Mouse (Mus musculus) MN1 (cell line): ENCODE results near the gene Gm20716.
A peak's percentile ranks its signal among the peaks of the same experiment; 100 is the strongest.

Source experiments
- DNase-seq: peaks from one replicate; pipeline ENCODE4 v3.0.0-alpha.2; 2016; ENCODE audit warnings: low spot score

Gm20716 gene

DNA sequence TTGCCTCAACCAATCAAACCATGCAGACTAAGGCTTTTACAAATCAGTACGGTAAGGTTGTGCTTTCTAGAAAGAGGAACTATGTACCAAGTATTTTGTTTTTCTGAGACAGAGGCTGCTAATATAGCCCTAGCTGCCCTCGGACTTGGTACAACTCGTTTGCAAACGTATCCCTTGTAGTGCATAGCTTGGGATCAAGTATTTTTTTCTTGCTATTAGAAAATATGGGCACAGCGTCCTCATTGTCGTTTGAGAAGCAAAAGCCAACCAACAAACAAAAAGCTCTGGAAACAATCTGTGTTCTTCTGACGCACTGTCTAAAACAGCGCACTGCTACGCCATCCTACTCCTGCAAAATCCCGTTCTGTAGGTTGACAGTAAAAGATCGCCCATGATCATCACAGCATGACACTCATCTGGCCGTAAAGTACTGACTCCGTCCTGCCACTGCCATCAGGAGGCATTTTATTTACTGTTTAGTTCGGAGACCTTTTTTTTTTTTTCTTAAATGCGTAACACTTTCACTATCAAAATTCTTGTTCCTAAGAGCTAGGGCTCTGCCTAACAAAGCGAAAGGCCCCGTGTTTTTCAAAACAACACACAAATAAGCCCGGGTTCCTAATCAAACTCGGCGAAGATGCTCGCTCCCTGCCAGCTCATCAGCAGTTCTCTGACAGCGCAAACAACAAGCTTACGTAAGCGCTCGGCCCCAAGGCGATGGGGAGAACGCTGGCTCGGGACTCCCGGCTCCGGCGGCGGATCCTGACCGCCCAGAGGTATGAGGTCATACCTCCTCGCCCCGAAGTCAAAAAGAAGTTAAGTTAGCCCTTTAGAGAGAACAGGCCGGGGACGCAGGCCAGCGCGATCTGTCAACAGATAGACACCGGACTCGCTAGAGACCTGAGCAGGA, 793 bp downstream of the Gm20716 start:
- DNase-seq, result peak; percentile 77

DNA sequence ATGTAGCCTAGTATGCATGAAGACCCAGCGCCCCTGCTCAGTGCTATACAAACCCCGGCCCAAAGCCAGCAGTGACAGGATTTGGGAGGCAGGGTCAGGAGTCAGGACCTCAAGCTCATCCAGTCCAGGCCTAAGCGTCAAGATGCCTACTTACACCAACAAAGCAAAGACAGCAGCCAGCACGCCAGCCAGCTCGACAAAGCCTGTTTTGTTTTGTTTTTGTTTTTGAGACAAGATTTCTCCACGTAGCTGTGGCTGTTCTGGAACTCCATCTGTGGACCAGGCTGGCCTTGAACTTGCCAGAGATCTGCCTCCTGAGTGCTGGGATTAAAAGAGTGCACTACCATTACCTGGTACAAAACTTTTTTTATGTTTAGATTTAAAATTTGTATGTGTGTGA, 6.8 kb downstream of the Gm20716 start:
- DNase-seq, result no peak

DNA sequence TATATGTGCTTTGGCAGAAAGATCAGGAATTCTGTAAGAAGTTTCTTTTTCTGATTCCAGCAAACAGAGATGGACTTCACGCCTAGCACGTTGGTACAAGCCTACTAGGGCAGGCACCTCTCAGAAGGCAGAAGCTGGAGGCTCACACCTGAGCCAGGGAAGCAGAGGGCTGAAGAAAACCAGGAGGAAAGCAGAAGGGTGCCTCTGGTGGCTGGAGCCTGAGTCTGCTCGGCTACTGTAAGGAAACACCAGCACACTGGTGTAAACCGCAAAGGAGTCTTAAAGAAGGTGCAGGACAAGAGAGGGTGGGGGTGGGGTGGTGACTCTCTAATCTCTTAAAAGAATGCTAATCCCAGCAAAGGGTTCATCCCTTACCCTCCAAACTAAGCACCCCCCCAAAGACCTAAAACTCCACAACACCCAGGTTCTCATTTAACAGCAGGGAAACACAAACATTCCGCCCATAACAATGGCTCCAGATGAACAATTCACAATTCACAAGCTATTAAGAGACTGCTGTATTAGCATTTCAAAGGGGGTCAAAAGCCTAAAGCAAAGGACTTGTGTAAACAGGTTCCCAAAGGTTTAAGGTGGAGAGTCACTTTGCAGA, 16.3 kb downstream of the Gm20716 start:
- no peak for DNase-seq

DNA sequence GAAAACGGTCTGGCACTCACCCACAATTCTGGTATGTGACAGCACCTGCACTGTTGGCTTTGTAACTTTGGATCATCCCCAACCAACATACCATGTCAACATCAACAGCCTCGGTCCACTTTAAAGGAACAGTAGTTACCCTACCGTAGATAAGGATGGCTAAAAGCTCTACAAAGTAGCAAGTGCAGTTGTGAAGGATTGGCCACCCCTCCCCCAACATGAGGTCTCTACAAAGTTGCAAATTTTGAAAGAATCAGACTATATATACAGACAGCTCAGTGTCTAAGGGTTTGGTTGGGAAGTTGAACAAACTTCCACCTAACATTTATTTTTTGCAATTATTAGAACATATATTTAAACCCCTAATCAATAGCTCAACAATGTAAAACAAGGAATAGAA, 22.3 kb downstream of the Gm20716 start:
- DNase-seq, result no peak

DNA sequence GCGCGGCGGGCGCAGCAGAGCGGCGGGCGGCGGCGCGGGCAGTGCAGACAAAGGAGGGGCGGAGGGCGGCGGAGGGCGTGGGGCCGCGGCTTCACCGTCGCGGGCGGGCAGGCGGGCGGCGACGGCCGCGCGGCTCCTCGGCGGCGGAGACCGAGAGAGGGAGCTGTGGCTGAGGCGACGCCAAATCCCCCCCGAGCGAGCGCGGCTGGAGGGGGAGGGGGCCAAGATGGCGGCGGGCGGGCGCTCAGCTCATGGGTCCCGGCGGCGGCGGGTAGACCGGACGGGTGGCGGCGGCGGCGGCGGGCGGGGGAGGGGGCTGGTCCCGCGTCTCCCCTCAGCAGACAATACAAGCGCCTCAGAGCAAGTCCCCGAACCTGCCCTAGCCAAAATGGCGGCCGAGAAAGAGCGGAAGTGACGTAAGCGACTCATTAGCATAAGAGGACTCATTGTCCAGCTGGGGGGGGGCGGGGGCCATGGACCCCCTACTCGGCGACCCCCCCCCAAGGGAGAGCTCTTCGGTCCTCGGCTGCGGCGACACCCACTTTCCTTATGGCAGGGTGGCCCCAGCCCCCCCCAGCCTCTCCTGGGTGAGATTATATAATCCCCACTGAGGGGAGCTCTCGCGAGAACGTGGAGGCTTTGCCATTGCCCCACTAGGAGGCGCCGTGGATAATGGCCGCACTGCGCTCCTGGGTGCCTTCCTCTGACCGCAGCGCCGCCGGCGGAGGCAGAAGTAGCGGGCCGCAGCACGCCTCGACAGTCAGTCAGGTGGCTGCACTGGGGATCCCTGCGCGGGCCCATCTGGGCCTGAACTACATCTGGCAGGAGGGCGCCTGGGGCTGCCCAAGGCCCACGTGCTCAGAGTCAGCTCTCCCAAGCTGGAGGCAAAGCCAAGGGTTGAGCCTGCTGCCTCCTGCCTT, 23.2 kb downstream of the Gm20716 start, which contains the start of gene Adnp:
Gene Adnp, minus strand, starts transcription at position 388 of the 920 bp plus-strand sequence.
- peak; percentile 98 for DNase-seq

DNA sequence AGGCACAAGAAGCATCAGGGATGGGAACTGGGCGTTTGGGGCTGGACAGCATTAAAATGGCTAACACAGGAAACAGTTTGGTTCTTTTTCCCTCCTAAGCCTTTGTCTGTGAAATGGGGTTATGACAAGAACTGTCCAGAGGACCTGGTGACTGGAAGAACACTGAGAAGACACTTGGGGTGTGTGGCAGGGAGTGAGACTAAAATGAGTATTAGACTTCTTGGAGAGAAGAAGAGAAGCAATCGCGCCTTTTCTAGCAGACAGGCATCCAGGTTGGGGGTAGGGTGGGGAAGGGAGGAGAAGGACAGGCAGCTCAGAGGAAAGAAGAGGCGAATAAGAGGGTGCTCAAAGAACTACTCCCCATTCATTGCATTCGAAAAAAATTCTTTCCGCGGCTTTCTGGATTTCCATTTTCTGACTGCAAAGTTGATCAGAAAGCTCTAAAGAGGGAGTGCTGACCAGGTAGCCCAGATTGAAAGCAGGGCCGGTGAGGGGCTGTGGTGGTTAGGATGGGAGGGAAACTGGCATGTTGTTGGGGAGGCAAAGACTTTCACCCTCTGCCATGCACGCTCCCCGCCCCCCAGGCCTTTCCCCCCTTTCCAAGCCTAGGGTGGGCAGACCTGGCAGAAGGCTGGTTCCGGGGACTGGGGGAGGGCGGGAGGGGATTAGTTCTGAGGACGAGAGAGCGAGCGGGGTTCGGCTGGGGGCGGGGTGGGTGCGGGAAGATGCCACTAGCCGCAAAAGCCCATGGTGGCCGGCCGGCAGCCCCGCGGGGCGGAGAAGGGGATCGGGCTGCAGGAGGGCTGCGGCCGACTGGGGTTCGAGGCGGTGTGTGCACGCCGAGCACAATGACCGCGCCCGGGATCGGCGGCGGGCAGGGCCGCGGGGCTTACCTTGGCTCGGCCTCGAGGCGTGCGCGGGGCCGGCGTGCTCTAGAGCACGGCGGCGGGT, 24.2 kb downstream of the Gm20716 start:
- DNase-seq, result peak; percentile 16

DNA sequence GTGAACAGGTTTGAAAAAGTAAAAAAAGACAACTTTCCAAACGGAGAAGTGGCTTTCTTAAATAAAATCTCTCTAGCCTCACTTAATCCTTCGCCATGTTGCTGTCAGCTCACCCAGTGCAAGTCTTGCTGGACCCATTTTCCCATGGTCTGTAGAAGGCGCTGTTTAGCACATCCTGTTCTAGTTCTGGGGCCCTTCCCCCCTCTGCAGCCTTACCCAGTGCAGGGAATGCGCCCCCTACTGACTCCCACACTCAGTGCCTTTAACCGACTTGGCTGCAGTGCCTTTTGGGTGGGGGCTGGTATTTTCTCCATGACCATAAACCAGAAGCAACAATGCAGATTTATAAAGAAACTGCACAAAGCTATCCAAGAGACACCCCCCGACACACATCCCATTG, 24.9 kb downstream of the Gm20716 start:
- peak; percentile 89 for DNase-seq

DNA sequence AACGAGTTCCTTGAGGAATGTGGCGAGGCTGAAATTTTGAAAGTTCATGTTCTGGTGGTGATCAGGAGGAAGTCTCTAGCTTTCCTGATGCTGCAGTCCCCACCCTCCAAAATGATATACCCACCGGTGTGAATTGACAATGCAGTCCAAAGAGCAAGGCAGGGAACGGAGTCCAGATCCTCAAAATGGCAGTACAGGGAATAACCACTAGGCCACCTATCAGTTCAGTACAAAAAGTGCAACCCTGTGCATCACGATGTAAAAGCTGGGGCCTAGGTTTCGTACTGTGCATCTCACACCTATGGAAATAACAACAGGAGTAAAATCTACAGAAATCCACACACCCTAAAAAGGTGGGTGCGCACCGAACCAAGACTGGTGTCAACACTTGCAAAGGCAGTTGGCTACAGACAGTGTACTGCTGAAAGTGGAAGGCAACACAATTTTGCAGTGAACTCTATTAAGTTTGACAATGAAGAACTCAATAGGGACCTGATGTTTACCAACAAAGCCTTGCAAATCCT, 25.6 kb downstream of the Gm20716 start:
- no peak for DNase-seq

DNA sequence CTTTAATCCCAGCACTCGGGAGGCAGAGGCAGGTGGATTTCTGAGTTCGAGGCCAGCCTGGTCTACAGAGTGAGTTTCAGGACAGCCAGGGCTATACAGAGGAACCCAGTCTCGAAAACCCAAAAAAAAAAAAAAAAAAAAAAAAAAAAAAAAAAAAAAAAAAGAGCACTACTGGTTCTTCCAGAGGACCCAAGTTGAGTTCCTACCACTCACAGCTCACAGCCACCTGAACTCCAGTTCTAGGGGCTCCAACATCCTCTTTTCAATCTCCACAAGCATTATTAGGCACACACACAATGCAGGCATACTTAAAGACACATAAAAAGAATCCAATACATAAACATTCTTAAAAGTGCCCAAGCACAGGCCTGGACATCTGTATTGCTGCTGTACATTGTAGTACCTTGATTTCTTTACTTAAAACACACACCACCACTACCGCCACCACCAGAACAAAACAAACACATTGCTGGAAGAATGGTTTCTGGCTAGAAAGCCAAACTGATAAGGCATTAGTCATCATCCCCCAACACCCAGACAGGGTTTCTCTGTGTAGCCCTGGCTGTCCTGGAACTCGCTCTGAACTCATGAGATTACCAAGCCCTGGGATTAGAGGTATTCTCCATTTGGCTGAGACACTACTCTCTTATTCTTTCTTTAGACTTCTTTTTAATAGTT, 30.0 kb downstream of the Gm20716 start:
- DNase-seq, result peak; percentile 37

DNA sequence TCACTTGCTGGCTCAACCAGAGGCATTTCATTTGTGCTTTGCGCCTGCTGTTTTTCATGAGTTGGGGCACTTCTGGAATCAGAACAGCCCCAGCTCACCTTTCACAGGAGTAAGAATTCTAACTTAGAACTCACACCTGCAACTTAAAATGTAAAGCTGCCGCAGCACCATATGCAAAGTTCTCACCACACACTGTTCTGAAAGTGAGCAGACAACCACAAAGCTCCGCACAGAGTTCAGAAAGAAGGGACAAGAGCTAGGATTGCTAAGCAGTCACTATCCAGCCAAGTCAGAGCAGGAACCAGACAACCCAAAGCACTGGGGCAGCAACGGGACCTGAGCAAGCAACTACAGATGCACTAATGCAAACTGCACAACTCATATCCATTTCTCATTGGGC, 30.7 kb downstream of the Gm20716 start:
- DNase-seq, result no peak

DNA sequence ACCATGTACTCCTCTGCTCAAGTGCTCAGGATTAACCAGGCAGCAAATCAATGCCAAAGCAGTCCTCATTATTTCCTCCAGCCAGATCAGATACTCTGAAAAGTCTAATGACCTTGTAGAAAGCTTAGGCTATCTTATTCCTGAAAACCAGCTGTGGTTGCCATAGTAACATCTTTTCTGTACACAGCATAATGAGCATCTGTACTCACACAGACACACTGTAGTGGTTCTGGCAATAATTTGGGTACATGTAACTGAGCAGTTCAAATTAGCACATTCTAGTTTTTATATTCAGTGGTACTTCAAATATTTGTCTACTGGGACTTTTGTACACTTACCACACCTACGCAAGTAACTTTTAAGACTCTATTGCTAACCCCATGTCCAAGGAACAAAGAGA, 31.7 kb downstream of the Gm20716 start:
- DNase-seq, result peak; percentile 60

DNA sequence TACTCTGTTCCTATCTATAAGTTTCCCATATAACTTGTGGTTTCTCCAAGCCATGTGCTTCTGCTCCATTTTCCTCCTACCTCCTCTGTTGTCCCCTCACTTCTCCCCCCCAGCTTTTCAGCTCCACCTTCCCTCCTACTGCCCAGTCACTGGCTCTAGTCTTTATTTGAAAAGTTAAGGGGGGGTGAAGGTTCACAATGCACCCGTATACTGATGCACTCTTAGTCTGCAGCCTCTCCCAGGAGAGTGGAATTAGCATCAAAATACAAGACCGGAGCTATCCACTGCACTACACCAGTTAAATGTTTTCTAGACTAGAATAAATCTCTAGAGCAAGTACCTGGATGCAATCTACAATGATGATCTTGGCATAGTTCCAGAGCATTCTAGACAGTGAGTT, 34.4 kb downstream of the Gm20716 start:
- no peak for DNase-seq

DNA sequence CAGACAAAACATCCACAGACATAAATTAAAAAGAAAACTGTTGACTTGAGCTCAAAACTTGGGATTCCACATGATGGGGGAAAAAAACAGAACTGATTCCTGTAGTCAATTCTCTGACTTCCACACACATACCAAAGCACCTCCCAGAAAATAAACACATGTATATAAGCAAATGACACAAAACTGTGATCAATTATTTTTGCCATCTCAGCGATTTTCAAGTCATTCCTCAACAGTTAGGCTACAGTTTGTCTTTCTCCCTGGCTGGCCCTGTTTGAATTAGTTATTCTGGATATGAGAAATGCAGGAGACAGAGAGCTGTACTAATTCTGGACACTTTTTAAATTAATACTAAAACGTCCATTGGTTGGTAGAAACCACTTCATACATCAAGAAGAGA, 36.5 kb downstream of the Gm20716 start:
- no peak for DNase-seq

DNA sequence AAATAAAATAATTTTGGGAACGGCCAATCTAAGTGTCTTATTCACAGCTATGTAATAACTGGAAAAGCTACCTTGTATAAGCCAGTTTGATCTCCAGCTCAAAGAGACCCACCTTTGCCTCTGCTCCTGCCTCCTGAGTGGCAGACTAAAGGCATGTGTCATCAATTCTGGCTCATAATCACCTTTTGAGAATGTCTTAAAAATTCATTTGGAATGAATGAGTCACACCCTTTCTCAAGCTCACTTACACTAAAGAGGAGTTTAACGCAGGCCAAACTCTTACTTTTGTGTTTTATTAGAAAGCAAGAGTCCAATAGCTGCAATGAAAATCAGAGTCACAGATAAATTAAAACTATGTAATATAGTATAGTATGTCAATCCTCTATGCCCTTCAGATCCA, 38.3 kb downstream of the Gm20716 start:
- DNase-seq, result no peak

DNA sequence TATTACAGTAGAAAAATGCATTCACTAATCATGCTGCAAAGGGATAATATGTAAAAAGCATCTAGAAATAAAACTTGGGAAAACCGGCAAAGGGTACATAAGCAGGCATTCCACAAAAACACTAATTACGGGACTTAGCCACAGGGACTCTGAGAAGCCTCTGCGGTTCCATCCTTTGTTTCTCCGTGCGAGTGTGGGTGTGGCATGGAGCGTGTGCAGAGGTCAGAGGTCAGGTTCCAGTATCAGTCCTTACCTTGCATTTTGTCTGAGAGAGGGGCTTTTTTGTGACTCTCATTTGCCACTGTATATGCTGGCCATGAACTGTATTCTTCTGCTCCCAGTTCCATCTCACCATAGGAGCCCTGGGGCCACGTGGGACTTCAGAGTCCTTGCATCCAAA, 54.2 kb downstream of the Gm20716 start:
- DNase-seq, result no peak

DNA sequence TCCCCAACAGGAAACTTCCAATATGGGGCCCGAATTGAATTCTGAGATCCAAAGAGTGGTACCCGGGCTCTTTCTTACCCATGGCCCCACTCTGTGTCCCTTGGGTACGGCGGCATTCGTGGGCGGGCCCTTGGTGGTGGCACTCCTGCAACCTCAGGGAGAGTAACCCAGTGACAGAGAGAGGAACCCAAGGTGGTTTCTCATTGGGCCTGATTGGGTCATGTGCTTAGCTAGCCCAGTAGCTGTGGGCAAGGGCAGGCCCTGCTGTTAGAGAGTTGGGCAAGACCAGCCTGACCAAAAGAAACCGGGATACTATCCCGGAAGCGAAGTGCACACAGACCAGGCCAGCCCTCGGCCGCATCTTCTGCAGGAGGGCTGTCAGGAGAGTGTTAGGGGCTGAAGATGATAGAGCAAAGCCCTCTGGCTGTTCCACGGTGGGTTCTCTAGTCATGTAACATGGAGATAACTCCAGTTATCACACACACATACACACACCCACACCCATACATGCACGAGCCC, 59.9 kb downstream of the Gm20716 start:
- peak; percentile 89 for DNase-seq

DNA sequence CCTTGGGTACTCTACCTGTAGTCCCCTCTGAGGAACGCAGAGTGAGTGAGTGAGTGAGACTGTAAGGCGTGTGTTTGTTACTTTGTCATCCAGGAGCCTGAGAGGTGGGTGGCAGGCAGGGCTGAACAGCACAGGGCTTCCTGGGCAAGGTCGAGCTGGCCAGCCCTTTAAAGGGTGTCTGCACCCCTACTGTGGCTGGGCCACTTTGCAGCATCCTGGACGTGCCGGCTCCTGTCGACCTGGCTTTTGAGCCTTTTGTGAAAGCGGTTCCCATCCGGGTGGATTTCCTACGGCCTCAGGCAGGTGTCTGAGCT, 60.4 kb downstream of the Gm20716 start:
- no peak for DNase-seq

DNA sequence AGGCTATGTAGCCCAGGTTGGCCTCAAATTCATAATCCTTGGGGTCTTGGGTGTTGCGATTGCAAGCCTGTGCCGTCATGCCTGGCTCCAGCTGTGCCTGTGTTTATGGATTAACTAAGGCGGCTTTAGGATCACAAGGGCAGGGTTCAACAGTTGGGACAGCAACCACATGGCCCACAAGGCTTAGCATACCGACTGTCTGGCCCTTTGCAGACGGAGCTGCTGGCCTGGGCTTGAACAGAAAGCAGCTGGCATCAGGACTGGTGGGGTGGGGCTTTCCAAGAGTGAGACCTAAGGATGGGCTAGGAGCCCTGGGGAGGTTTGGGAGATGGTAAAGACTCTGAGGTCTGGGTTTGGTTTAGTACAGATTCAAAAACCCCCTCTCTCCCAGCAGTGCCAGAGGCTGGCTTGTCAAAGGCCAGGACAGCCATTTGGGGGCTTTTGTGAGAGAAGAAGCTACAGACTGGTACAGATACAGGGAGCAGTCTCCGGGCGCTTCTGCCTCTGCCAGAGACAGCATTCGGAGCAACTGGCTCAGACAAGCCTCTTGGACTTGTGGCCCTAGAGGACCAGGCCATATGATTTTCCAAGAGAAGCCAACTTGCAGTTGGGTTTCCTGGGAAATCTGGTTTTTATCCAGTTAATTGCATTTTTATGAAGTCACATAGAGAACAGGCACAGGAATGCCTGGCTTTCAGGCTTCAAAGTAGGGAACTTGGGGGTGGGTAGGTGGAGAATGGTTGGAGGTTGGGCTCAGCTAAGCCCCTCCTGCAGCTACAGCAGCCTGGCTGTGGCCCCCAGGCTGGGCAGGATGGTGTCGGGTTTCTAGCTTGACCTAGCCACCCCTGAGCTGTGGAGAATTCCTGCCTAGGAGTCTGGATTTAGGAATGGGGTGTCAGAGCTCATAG, 61.0 kb downstream of the Gm20716 start:
- peak; percentile 60 for DNase-seq

DNA sequence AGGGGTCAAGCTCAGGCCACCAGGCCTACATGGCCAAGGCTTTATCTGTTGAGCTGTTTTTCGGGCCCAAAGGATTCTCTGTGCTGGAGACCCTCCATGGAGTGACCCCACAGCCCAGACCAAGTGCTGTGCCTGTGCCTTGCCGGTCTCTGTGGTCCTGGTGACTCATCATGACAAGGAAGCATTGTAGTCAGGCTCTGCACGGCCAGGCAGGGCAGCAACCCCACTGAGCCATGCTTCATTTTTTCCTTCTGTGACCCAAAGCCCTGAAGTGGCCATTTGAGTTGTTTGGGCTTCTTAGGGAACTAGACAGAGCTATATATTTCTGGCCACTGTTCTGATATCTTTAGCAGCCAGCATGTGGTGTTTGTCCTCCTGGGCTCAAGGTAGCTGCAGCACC, 62.4 kb downstream of the Gm20716 start:
- DNase-seq, result peak; percentile 47
